Mouse (Mus musculus) liver, postnatal 0 days (tissue): ENCODE results near the gene Mrs2. TPM values are rescaled to one million over a fixed set of nuclear protein-coding genes. Genes with fewer than 3 reads are reported as not detected.
A peak's percentile ranks its signal among the peaks of the same experiment; 100 is the strongest.
"Not testable (repeated sequence)": the region's sequence is repeated elsewhere in the genome, so short reads cannot be mapped to it uniquely, and the experiment has no call there.

Experiments
- ATAC-seq: fragments of 200-750 bp; cut with Nextera tagmentation; 2 replicates; pipeline ENCODE4 v1.8.0; 2017; ENCODE audit warnings: mild to moderate bottlenecking, moderate library complexity
- DNase-seq: peaks from one replicate; pipeline ENCODE4 v3.0.0-alpha.2; 2016
- H3K27ac ChIP-seq: fragments of 300-500 bp; sonication (generic); 2 replicates; pipeline ENCODE4 v1.5.1; 2014; ENCODE audit warnings: antibody characterized with exemption, moderate library complexity, mild to moderate bottlenecking, low read depth
- H3K27me3 ChIP-seq: fragments of 300-500 bp; sonication (generic); 2 replicates; pipeline ENCODE4 v1.6.1; 2014; ENCODE audit warnings: low read length, control low read depth, mixed read lengths; ENCODE audit not compliant: insufficient read depth
- H3K36me3 ChIP-seq: fragments of 300-500 bp; sonication (generic); replicated peaks from 2 replicates; pipeline ENCODE4 v1.6.1; 2014; ENCODE audit warnings: mild to moderate bottlenecking, control low read depth, low read length, moderate library complexity, mixed read lengths; ENCODE audit not compliant: insufficient read depth
- H3K4me1 ChIP-seq: fragments of 300-500 bp; sonication (generic); 2 replicates; pipeline ENCODE4 v1.6.1; 2014; ENCODE audit warnings: antibody characterized with exemption, mild to moderate bottlenecking, control low read depth; ENCODE audit not compliant: insufficient read depth
- H3K4me2 ChIP-seq: fragments of 300-500 bp; sonication (generic); 2 replicates; pipeline ENCODE4 v1.6.1; 2014; ENCODE audit warnings: low read depth, mild to moderate bottlenecking, low read length, moderate library complexity, mixed read lengths
- H3K4me3 ChIP-seq: fragments of 300-500 bp; sonication (generic); 2 replicates; pipeline ENCODE4 v1.5.1; 2014; ENCODE audit warnings: low read depth, low read length
- H3K9ac ChIP-seq: fragments of 300-500 bp; sonication (generic); replicated peaks from 2 replicates; pipeline ENCODE4 v1.6.1; 2014; ENCODE audit warnings: mild to moderate bottlenecking, moderate library complexity
- H3K9me3 ChIP-seq: fragments of 300-500 bp; sonication (generic); 2 replicates; pipeline ENCODE4 v1.6.1; 2016; ENCODE audit warnings: mild to moderate bottlenecking, control low read depth, low read length, mixed read lengths
- CTCF ChIP-seq: sonication (generic); IDR thresholded peaks from 2 replicates; pipeline ENCODE4 v1.5.1; 2016; ENCODE audit warnings: antibody characterized with exemption, low read depth
- EP300 ChIP-seq: IDR thresholded peaks from 2 replicates; pipeline ENCODE4 v1.6.1; 2016; ENCODE audit warnings: antibody characterized with exemption, low read depth, mild to moderate bottlenecking
- WGBS: fragments of 180-500 bp; shearing (Covaris S2); extraction: QIAGEN DNeasy Blood & Tissue Kit; methylation state at CpG from one replicate; pipeline ENCODE4 v1.1.7; 2014; ENCODE audit not compliant: insufficient replicate concordance; 5-methylcytosine and 5-hydroxymethylcytosine counted together
- polyA plus RNA-seq: library from polyadenylated mRNA; unstranded; fragments of >200 nt; fragmentation: Nextera tagmentation; extraction: Ambion mirVana; gene quantifications from 2 replicates; pipeline ENCODE4 v1.2.1, GENCODE M21; 2015

Mrs2 gene
- polyA plus RNA-seq, 1 experiment from 2014 or later = 5.1 TPM

DNA sequence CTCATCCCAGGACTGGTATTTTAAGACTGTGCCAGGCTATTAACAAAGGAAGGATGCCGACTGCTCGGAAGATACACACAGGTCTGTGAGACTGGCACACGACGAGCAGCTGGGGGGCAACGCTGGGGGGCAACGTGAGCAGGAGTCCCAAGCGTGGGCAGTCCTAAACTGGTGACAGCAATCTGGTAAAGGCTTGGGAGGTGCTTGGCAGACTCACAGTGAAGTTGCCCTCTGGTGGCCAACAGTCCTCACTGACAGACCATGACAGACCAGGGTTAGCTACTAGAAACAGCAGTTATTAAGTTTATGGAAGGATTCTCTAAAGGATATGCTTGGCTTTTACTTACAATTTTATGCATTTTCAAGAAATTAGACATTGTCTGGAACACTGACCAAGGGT lies 31.8 kb downstream of the Mrs2 start:
- no peak overlapping the region for H3K4me2 ChIP-seq
- H3K9me3 ChIP-seq = no peaks in the 10 kb centered on the region
- H3K36me3 ChIP-seq = peaks cover 66% of the 10 kb centered on the region
- H3K27ac ChIP-seq = no peak overlapping the region
- 46% methylated on average over 7 of the region's 7 CpGs for WGBS
- TF ChIP-seq CTCF (peak; percentile 76), EP300 (no peak)
- no peaks in the 10 kb centered on the region for H3K27me3 ChIP-seq
- H3K4me3 ChIP-seq = no peak overlapping the region
- peak; percentile 58; the same call in 1 of the 2 replicates for ATAC-seq
- peak; percentile 54 for DNase-seq
- H3K4me1 ChIP-seq = no peaks in the 10 kb centered on the region
- H3K9ac ChIP-seq = no peak overlapping the region

DNA sequence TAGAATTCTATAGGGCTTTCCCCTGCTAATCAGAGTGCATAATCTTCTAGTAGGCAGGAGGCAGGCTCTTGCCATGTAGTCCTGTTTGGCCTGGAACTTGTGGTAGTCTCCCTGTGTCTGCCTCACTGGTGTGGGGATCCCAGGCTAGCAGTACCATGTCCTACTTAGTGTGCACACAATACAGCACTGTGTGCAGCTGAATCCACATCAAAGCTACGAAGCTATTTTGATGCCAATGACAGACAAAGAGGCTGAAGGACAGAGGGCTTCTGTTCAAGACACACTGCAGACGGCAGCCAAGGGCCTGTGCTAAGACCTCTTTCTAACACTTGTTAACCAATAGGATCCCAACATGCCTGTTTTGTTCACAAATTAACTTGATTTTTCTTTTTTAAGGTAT lies 34.7 kb downstream of the Mrs2 start:
- Histone ChIP-seq H3K4me1 (peaks cover 3% of the 10 kb centered on the region; the same call in 1 of the 2 replicates), H3K9me3 (no peaks in the 10 kb centered on the region), H3K27ac (no peak overlapping the region), H3K27me3 (no peaks in the 10 kb centered on the region), H3K9ac (no peak overlapping the region), H3K4me2 (no peak overlapping the region), H3K4me3 (no peak overlapping the region), H3K36me3 (peaks cover 49% of the 10 kb centered on the region)
- 83% methylated on average over 2 of the region's 2 CpGs for WGBS
- DNase-seq (no peak), ATAC-seq (no peak)
- TF ChIP-seq EP300 = no peak
- no peak for TF ChIP-seq CTCF

DNA sequence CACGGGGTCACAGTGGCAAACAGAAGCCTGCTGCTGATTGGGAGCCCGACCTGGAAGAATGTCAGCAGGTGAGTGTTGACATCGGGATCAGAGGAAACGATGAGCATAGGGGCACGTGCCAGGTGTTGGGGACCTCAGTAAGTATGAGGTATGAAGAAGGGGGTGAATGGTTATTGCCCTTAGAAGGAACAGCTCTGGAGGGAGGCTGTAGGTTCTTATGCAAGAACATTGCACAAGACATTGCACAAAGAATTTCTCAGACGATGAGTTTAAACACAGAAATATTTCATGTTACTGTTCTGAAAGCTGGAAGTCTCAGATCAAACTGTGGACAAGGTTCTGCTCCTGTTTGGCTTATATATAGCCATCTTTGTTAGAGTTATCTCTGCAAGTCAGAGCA lies 39.1 kb downstream of the Mrs2 start:
- 54% methylated on average over 6 of the region's 6 CpGs for WGBS
- no peak for TF ChIP-seq EP300
- no peak for TF ChIP-seq CTCF
- no peaks in the 10 kb centered on the region for H3K27me3 ChIP-seq

DNA sequence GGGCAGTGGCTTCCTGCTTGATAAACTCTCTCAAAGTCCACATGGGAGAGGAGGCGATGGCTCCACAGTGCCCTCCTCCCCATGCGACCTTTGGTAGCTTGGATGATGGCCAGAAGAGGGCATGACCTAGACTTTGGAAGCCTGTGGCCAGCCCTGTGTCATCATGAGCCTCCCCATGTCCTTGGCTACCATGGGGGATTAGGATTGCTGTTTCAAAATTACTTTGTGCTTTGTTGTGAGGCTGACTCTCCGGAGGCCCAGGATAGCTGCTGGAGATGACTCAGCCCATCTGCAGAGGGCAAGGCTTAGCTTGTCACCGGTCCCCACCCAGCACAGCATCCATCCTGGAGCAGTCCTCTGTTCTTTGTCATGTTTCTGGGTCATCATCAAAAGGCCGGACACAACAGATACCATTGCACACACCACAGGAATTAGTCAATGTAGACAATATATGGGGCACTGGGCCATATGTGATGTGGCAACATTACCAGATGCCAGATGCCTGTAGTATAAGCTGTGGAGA lies 42.3 kb downstream of the Mrs2 start:
- H3K4me2 ChIP-seq = no peak overlapping the region
- H3K9me3 ChIP-seq = no peaks in the 10 kb centered on the region
- H3K4me1 ChIP-seq = peaks cover 16% of the 10 kb centered on the region
- peaks cover 24% of the 10 kb centered on the region; the same call in 1 of the 2 replicates for H3K36me3 ChIP-seq
- peak overlapping the region; percentile 87 for H3K27ac ChIP-seq
- H3K4me3 ChIP-seq = no peak overlapping the region
- peak; percentile 85 for DNase-seq
- H3K27me3 ChIP-seq = no peaks in the 10 kb centered on the region
- TF ChIP-seq EP300 (peak; percentile 61; the same call in 1 of the 2 replicates), CTCF (no peak)
- ATAC-seq = peak; percentile 98
- H3K9ac ChIP-seq = no peak overlapping the region
- 56% methylated on average over 5 of the region's 5 CpGs for WGBS

More for the DNA sequence above, 39.1 kb downstream of the Mrs2 start:
- Histone ChIP-seq H3K4me3 (no peak overlapping the region), H3K36me3 (peaks cover 32% of the 10 kb centered on the region; the same call in 1 of the 2 replicates), H3K9ac (no peak overlapping the region), H3K4me2 (no peak overlapping the region), H3K9me3 (no peaks in the 10 kb centered on the region), H3K27ac (0 out of 2 replicates have a peak overlapping the region, but pooled peaks have one; percentile 24), H3K4me1 (peaks cover 16% of the 10 kb centered on the region)
- ATAC-seq (no peak), DNase-seq (no peak)

DNA sequence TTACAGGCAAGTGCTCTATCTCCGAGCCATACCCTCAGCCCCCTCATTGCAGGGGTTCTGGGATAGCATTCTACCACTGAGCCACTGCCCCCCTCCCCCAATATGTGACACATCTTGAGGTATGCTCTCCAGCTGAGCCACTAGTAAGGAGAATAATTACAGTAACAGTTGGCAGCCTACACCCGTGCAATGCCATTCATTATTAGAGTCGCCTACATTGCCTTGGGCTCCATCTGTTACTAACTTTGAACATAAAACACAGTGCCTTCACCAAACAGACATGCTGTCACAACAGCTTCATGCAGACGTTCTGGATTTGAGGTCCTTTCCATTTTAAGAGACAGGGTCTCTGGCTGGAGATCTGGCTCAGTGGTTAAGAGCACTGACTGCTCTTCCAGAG lies 43.8 kb downstream of the Mrs2 start:
- no peak overlapping the region for H3K9ac ChIP-seq
- no peaks in the 10 kb centered on the region for H3K9me3 ChIP-seq
- TF ChIP-seq EP300 (no peak), CTCF (no peak)
- 74% methylated on average over 4 of the region's 4 CpGs for WGBS
- no peak for ATAC-seq
- peaks cover 16% of the 10 kb centered on the region for H3K4me1 ChIP-seq
- no peak overlapping the region for H3K4me2 ChIP-seq
- DNase-seq = no peak
- no peak overlapping the region for H3K4me3 ChIP-seq
- H3K27me3 ChIP-seq = no peaks in the 10 kb centered on the region
- 0 out of 2 replicates have a peak overlapping the region, but pooled peaks have one; percentile 87 for H3K27ac ChIP-seq
- H3K36me3 ChIP-seq = peaks cover 17% of the 10 kb centered on the region; the same call in 1 of the 2 replicates

DNA sequence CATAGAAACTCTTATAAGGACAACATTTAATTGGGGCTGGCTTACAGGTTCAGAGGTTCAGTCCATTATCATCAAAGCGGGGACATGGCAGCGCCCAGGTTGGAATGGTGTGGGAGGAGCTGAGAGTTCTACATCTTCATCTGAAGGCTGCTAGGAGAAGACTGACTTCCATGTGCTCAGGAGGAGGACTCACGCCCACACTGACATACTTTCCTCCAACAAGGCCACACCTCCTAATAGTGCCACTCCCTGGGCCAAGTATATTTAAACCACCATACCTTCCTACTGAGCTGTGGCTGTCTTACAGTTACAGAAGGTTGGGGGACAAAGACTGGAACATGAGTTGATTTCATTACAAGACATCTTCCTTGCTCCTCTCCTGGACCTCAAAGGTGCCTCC lies 48.4 kb downstream of the Mrs2 start:
- WGBS = 70% methylated on average over 3 of the region's 3 CpGs
- not testable (repeated sequence) for DNase-seq, H3K9me3 ChIP-seq, H3K27me3 ChIP-seq, H3K4me1 ChIP-seq, ATAC-seq, H3K27ac ChIP-seq, H3K4me2 ChIP-seq, H3K9ac ChIP-seq, H3K4me3 ChIP-seq
- H3K36me3 ChIP-seq = peaks cover 15% of the 10 kb centered on the region; the same call in 1 of the 2 replicates
